ENCODE assay signal across 10 mouse cellular contexts in the genomic region with DNA sequence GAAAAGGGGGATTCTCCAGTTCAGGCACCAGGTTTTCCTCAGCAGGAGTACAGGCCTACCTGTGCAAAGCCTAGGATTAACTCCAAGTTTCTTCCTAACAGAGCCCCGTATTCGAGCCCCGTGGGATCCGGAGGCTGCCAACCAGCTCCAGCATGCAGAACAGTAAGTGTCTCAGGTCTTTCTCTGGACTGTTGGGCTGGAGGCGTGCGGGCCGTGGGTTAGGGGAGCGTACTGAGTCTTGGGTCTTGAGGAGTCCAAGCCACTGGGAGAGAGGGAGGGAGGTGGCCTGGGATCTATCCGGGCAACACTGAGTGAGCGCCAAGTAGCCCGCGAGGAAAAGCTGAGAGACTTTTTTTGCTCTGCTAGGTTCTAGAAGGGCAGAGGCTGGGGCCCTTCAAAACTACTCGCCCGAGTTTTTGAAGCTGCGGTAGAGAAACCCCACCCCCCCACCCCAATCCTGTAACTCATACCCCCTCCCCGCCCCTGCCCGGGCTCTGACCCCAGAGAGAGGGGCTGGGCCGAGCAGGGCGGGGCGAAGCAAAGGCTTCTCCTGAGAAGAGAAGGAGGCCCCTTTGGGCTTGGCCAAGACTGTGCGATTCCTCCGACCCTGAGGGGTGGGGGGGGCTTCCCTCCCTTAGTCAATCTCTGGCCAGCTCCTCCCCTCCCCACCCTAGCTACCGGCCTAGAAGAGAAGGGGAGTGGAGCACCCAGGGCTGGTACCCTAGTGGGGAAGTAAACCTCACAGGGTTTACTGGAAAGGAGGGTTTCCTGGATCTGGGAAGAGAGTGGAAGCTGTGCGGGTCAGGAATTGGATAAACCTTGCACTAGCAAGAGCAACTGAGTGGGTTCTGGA. TPM values are rescaled to one million over a fixed set of nuclear protein-coding genes. Genes with fewer than 3 reads are reported as not detected.
DNase-seq lines count a peak whose midpoint lies in the region; ATAC-seq lines count a peak whose summit lies in the region.
"Had no signal": no experiment of that assay in that cellular context is flagged by ENCODE, and none has a peak within 500 bp of the region (broad histone marks: within the 10 kb centered on the region; RNA-seq: fewer than 3 reads in every experiment).

No protein-coding gene starts in this region.

- H3K36me3 ChIP-seq in heart, embryonic 14.5 days (ENCODE audit: control insufficient read depth, insufficient read depth, low read length): no peaks in the 10 kb centered on the region
- H3K36me3 ChIP-seq in hindbrain, embryonic 15.5 days: no peaks in the 10 kb centered on the region
- no peaks in the 10 kb centered on the region for H3K36me3 ChIP-seq in neural tube, embryonic 14.5 days (ENCODE audit: control insufficient read depth, insufficient read depth, low read length)
- H3K36me3 ChIP-seq: liver, embryonic 13.5 days had no signal

- WGBS in heart, embryonic 14.5 days: 2% methylated on average over 24 of the region's 24 CpGs
- WGBS in hindbrain, embryonic 15.5 days: 4% methylated on average over 21 of the region's 24 CpGs
- WGBS in neural tube, embryonic 14.5 days: 7% methylated on average over 23 of the region's 24 CpGs

- intact Hi-C loops in heart, postnatal 14 days (cut with DNase I): loop anchor here (10.0 kb wide), 1 partner anchor 304 kb away; no protein-coding TSS in a partner anchor

- H3K4me2 ChIP-seq in heart, embryonic 14.5 days (ENCODE audit: low read length): no peak overlapping the region
- H3K4me2 ChIP-seq in hindbrain, embryonic 15.5 days: peak overlapping the region; percentile 46
- peak overlapping the region; percentile 36 for H3K4me2 ChIP-seq in neural tube, embryonic 14.5 days (ENCODE audit: low read depth, low read length)
- H3K4me2 ChIP-seq: liver, embryonic 13.5 days had no signal

- H3K4me3 ChIP-seq in heart, embryonic 14.5 days (ENCODE audit: control insufficient read depth in 1 of 2, insufficient read depth in 1 of 2, low read depth in 1 of 2, low read length in 2 of 2): no peak overlapping the region
- peak overlapping the region; percentile 27 for H3K4me3 ChIP-seq in hindbrain, embryonic 15.5 days
- peak overlapping the region; percentile 18; the same call in 1 of the 2 replicates for H3K4me3 ChIP-seq in neural tube, embryonic 14.5 days (ENCODE audit: low read depth, low read length)
- H3K4me3 ChIP-seq: liver, embryonic 13.5 days had no signal

- H3K4me1 ChIP-seq in heart, embryonic 14.5 days (ENCODE audit: control insufficient read depth in 2 of 2, insufficient read depth in 2 of 2, low read length in 2 of 2): peaks cover 2 to 19% of the 10 kb centered on the region in 2 experiments; a peak in 3 of 4 replicates
- peaks cover 16% of the 10 kb centered on the region for H3K4me1 ChIP-seq in hindbrain, embryonic 15.5 days (replicated peaks)
- peaks cover 12% of the 10 kb centered on the region; the same call in 1 of the 2 replicates for H3K4me1 ChIP-seq in neural tube, embryonic 14.5 days (ENCODE audit: control insufficient read depth, insufficient read depth, low read length)

- peaks cover 96% of the 10 kb centered on the region for H3K27me3 ChIP-seq in heart, embryonic 14.5 days (ENCODE audit: control insufficient read depth, insufficient read depth, low read length)
- H3K27me3 ChIP-seq in hindbrain, embryonic 15.5 days: peaks cover 52% of the 10 kb centered on the region
- H3K27me3 ChIP-seq in neural tube, embryonic 14.5 days (ENCODE audit: control insufficient read depth, insufficient read depth, low read length): peaks cover 24% of the 10 kb centered on the region

- no peak overlapping the region for H3K9ac ChIP-seq in heart, embryonic 14.5 days (ENCODE audit: low read length)
- 0 out of 2 replicates have a peak overlapping the region, but pooled peaks have one; percentile 11 for H3K9ac ChIP-seq in hindbrain, embryonic 15.5 days
- no peak overlapping the region for H3K9ac ChIP-seq in neural tube, embryonic 14.5 days (replicated peaks; ENCODE audit: low read depth, low read length)
- H3K9ac ChIP-seq: liver, embryonic 13.5 days had no signal

- no peak overlapping the region for H3K27ac ChIP-seq in heart, embryonic 14.5 days (replicated peaks in 1 of 2; ENCODE audit: control insufficient read depth in 1 of 2, insufficient read depth in 1 of 2, low read depth in 2 of 2, low read length in 2 of 2)
- peak overlapping the region; percentile 69 for H3K27ac ChIP-seq in hindbrain, embryonic 15.5 days (replicated peaks)
- H3K27ac ChIP-seq in neural tube, embryonic 14.5 days (ENCODE audit: low read depth, low read length): 0 out of 2 replicates have a peak overlapping the region, but pooled peaks have one; percentile 34
- H3K27ac ChIP-seq: liver, embryonic 13.5 days had no signal

- no peak for DNase-seq in heart, postnatal 14 days
- peak; percentile 73 for DNase-seq in embryo, embryonic 10.5 days (ENCODE audit: low spot score)
- no peak for DNase-seq in spleen, postnatal 14 days (ENCODE audit: low spot score in 2 of 2)
- no peak for DNase-seq in thymus, postnatal 36 days
- no peak for DNase-seq in frontal cortex, postnatal 25 days (ENCODE audit: low spot score in 2 of 2)
- DNase-seq: liver, embryonic 13.5 days had no signal

- ATAC-seq in heart, embryonic 14.5 days (ENCODE audit: insufficient number of reproducible peaks, insufficient read depth, low FRiP score, low read depth): 0 out of 2 replicates have a peak, but pooled peaks have one; percentile 11
- peak; percentile 83 for ATAC-seq in hindbrain, embryonic 15.5 days (ENCODE audit: low FRiP score, low read depth)
- peak; percentile 63 for ATAC-seq in neural tube, embryonic 14.5 days (ENCODE audit: low read depth)

- H3K9me3 ChIP-seq in heart, embryonic 14.5 days (ENCODE audit: control insufficient read depth, low read length): no peaks in the 10 kb centered on the region
- H3K9me3 ChIP-seq in hindbrain, embryonic 15.5 days: no peaks in the 10 kb centered on the region
- H3K9me3 ChIP-seq in neural tube, embryonic 14.5 days (ENCODE audit: control insufficient read depth, low read length): no peaks in the 10 kb centered on the region
- H3K9me3 ChIP-seq: liver, embryonic 13.5 days had no signal

RNA-seq across cellular contexts. Expression of a gene that starts 11.7 kb away (rescaled TPM):
- 0.12 and 0.23 TPM in 2 replicates for polyA plus RNA-seq in heart, embryonic 14.5 days (2014; fragmentation: Nextera tagmentation; extraction: Ambion mirVana)
- total RNA-seq in heart, postnatal 14 days (2021): not detected
- polyA plus RNA-seq in hindbrain, embryonic 15.5 days (2015; fragmentation: Nextera tagmentation; extraction: Ambion mirVana): 32.6 and 42.3 TPM in 2 replicates
- 13.3 and 13.5 TPM in 2 replicates for polyA plus RNA-seq in neural tube, embryonic 14.5 days (2014; fragmentation: Nextera tagmentation; extraction: Ambion mirVana)
- total RNA-seq: hematopoietic stem cell, adult 5-6 weeks had no signal

Comparison
In these comparisons a context has a peak if more than half of its experiments do, and no peak if none do; other contexts are left out.
1. ATAC-seq: peak in every context shown above with its lines; median percentile 83 in hindbrain, embryonic 15.5 days; 63 in neural tube, embryonic 14.5 days; 11 in heart, embryonic 14.5 days.
2. H3K27ac ChIP-seq: peak in hindbrain, embryonic 15.5 days (single experiment) and neural tube, embryonic 14.5 days (single experiment); none in heart, embryonic 14.5 days (0 of 2).
3. H3K4me3 ChIP-seq: peak in hindbrain, embryonic 15.5 days (single experiment) and neural tube, embryonic 14.5 days (single experiment); none in heart, embryonic 14.5 days (0 of 2).
4. RNA of a gene that starts 11.7 kb away (polyA plus RNA-seq): 32.6 to 42.3 TPM in hindbrain, embryonic 15.5 days and 13.3 to 13.5 TPM in neural tube, embryonic 14.5 days; 0.12 to 0.23 TPM in heart, embryonic 14.5 days; every median in the first group is over 10 times any median in the second.